Mouse (Mus musculus): ENCODE data around the gene Kri1.
"Not testable (repeated sequence)": the region's sequence is repeated elsewhere in the genome, so short reads cannot be mapped to it uniquely, and the experiment has no call there.

The Kri1 gene

GRCm38 (mm10) chr9:21315421-21315820, 27.7 kb upstream of the Kri1 start:
- DNase-seq (ENCODE audit: low spot score in 2 of 2): no peak

GRCm38 (mm10) chr9:21314367-21315140, 26.8 kb upstream of the Kri1 start:
- no peak for DNase-seq (ENCODE audit: low spot score in 2 of 2)

- peak; percentile 75 to 81 for DNase-seq (ENCODE audit: low spot score in 2 of 2)
Measured at GRCm38 (mm10) chr9:21313394-21313793, 25.6 kb upstream of the Kri1 start.

GRCm38 (mm10) chr9:21312134-21312533, 24.4 kb upstream of the Kri1 start, which contains the start of gene Ap1m2:
Gene Ap1m2 (minus strand): TSS chr9:21312337.
- DNase-seq (ENCODE audit: low spot score in 2 of 2): no peak

GRCm38 (mm10) chr9:21311695-21312094, 23.9 kb upstream of the Kri1 start:
- DNase-seq (ENCODE audit: low spot score in 2 of 2): no peak

GRCm38 (mm10) chr9:21309150-21309741, 21.5 kb upstream of the Kri1 start:
- DNase-seq (ENCODE audit: low spot score in 2 of 2): no peak

- DNase-seq (ENCODE audit: low spot score in 2 of 2): no peak
Measured at GRCm38 (mm10) chr9:21305065-21305464, 17.3 kb upstream of the Kri1 start.

GRCm38 (mm10) chr9:21299014-21299413, 11.2 kb upstream of the Kri1 start:
- DNase-seq (ENCODE audit: low spot score in 2 of 2): no peak

- no peak for DNase-seq (ENCODE audit: low spot score in 2 of 2)
Measured at GRCm38 (mm10) chr9:21292271-21292670, 4.5 kb upstream of the Kri1 start.

- DNase-seq (ENCODE audit: low spot score in 2 of 2): not testable (repeated sequence)
Measured at GRCm38 (mm10) chr9:21291868-21292267, 4.1 kb upstream of the Kri1 start.

- DNase-seq (ENCODE audit: low spot score in 2 of 2): peak; percentile 100
Measured at GRCm38 (mm10) chr9:21291022-21291787, 3.4 kb upstream of the Kri1 start, which contains the start of gene Cdkn2d. Gene Cdkn2d (minus strand): TSS chr9:21291407.

- peak in 1 of 2 experiments; percentile 70 for DNase-seq (ENCODE audit: low spot score in 2 of 2)
Measured at GRCm38 (mm10) chr9:21290589-21290988, 2.8 kb upstream of the Kri1 start.

GRCm38 (mm10) chr9:21289337-21289671, 1.5 kb upstream of the Kri1 start:
- no peak for DNase-seq (ENCODE audit: low spot score in 2 of 2)

- no peak for DNase-seq (ENCODE audit: low spot score in 2 of 2)
Measured at GRCm38 (mm10) chr9:21288404-21289336, 901 bp upstream of the Kri1 start.

- no peak for DNase-seq (ENCODE audit: low spot score in 2 of 2)
Measured at GRCm38 (mm10) chr9:21286753-21287152, 1.0 kb downstream of the Kri1 start.

GRCm38 (mm10) chr9:21283994-21284393, 3.8 kb downstream of the Kri1 start:
- DNase-seq (ENCODE audit: low spot score in 2 of 2): no peak

GRCm38 (mm10) chr9:21283591-21283990, 4.2 kb downstream of the Kri1 start:
- no peak for DNase-seq (ENCODE audit: low spot score in 2 of 2)

- DNase-seq (ENCODE audit: low spot score in 2 of 2): no peak
Measured at GRCm38 (mm10) chr9:21277776-21278175, 10.0 kb downstream of the Kri1 start.

GRCm38 (mm10) chr9:21276307-21276706, 11.5 kb downstream of the Kri1 start:
- no peak for DNase-seq (ENCODE audit: low spot score in 2 of 2)

GRCm38 (mm10) chr9:21275727-21276126, 12.0 kb downstream of the Kri1 start:
- DNase-seq (ENCODE audit: low spot score in 2 of 2): no peak

GRCm38 (mm10) chr9:21275013-21275710, 12.6 kb downstream of the Kri1 start:
- DNase-seq (ENCODE audit: low spot score in 2 of 2): no peak

Data from right cerebral cortex, adult 2 months (tissue).